ENCODE assay signal across 9 mouse cellular contexts in genomic region chr16:33670340-33670739, GRCm38 (mm10). TPM values are rescaled to one million over a fixed set of nuclear protein-coding genes. Genes with fewer than 3 reads are reported as not detected.
A peak's percentile ranks its signal among the peaks of the same experiment; 100 is the strongest.
DNase-seq lines count a peak whose midpoint lies in the region; ATAC-seq lines count a peak whose summit lies in the region.
"Had no signal": no experiment of that assay in that cellular context is flagged by ENCODE, and none has a peak within 500 bp of the region (broad histone marks: within the 10 kb centered on the region; RNA-seq: fewer than 3 reads in every experiment).

No protein-coding gene starts in this region.

- peak; percentile 54 for DNase-seq in adrenal gland, postnatal 14 days
- no peak for DNase-seq in adrenal gland, adult 2 months
- peak; percentile 84 for DNase-seq in left cerebral cortex, postnatal 4 days
- no peak for DNase-seq in left cerebral cortex, postnatal 10 days (ENCODE audit: extremely low spot score in 1 of 2, low spot score in 2 of 2)
- DNase-seq in embryo, embryonic 10.5 days (ENCODE audit: low spot score), result no peak
- DNase-seq: layer of hippocampus, adult 9-11 months had no signal

- H3K9ac ChIP-seq in hindbrain, embryonic 16.5 days (ENCODE audit: low read depth, low read length), result no peak overlapping the region
- no peak overlapping the region for H3K9ac ChIP-seq in neural tube, embryonic 15.5 days (replicated peaks)

- peaks cover 4% of the 10 kb centered on the region for H3K4me1 ChIP-seq in brown adipose tissue, adult 24 weeks (ENCODE audit: control insufficient read depth, insufficient read depth, insufficient read length, low read length)
- peaks cover 2% of the 10 kb centered on the region; the same call in 1 of the 2 replicates for H3K4me1 ChIP-seq in hindbrain, embryonic 16.5 days (ENCODE audit: control insufficient read depth, insufficient read depth, low read depth, low read length)
- H3K4me1 ChIP-seq in neural tube, embryonic 15.5 days, result 0 out of 2 replicates have a peak, but pooled peaks cover 6% of the 10 kb centered on the region

- no peaks in the 10 kb centered on the region for H3K36me3 ChIP-seq in hindbrain, embryonic 16.5 days (ENCODE audit: control insufficient read depth, insufficient read depth, low read length)
- no peaks in the 10 kb centered on the region for H3K36me3 ChIP-seq in neural tube, embryonic 15.5 days

- H3K9me3 ChIP-seq in hindbrain, embryonic 16.5 days (ENCODE audit: control insufficient read depth, low read length), result no peaks in the 10 kb centered on the region
- no peaks in the 10 kb centered on the region for H3K9me3 ChIP-seq in neural tube, embryonic 15.5 days (replicated peaks)

- WGBS in hindbrain, embryonic 16.5 days, result 66% methylated on average over 3 of the region's 3 CpGs
- WGBS in neural tube, embryonic 15.5 days, result 78% methylated on average over 3 of the region's 3 CpGs

- peak overlapping the region; percentile 46; the same call in 1 of the 2 replicates for H3K27ac ChIP-seq in brown adipose tissue, adult 24 weeks (replicated peaks; ENCODE audit: low read depth, low read length)
- peak overlapping the region; percentile 52 for H3K27ac ChIP-seq in hindbrain, embryonic 16.5 days (ENCODE audit: low read depth, low read length)
- no peak overlapping the region for H3K27ac ChIP-seq in neural tube, embryonic 15.5 days (replicated peaks)

- no peak overlapping the region for H3K4me3 ChIP-seq in brown adipose tissue, adult 24 weeks (ENCODE audit: insufficient read depth, low read depth, low read length)
- H3K4me3 ChIP-seq in hindbrain, embryonic 16.5 days (ENCODE audit: low read length), result no peak overlapping the region
- no peak overlapping the region for H3K4me3 ChIP-seq in neural tube, embryonic 15.5 days (replicated peaks)

- ATAC-seq in hindbrain, embryonic 16.5 days, result 0 out of 2 replicates have a peak, but pooled peaks have one; percentile 45
- ATAC-seq in neural tube, embryonic 15.5 days (ENCODE audit: low FRiP score), result no peak

- intact Hi-C loops in left cerebral cortex, postnatal 4 days (cut with DNase I), result no loop called here
- intact Hi-C loops in left cerebral cortex, postnatal 10 days (cut with DNase I), result no loop called here

- no peak overlapping the region for H3K4me2 ChIP-seq in hindbrain, embryonic 16.5 days (ENCODE audit: low read length)
- no peak overlapping the region for H3K4me2 ChIP-seq in neural tube, embryonic 15.5 days

- H3K27me3 ChIP-seq in hindbrain, embryonic 16.5 days (replicated peaks; ENCODE audit: control insufficient read depth, insufficient read depth, low read length), result no peaks in the 10 kb centered on the region
- no peaks in the 10 kb centered on the region for H3K27me3 ChIP-seq in neural tube, embryonic 15.5 days (replicated peaks)

RNA-seq across cellular contexts. Expression of gene Heg1, which starts 13.8 kb away (rescaled TPM):
- 87.2 and 88.6 TPM in 2 replicates for total RNA-seq in adrenal gland, postnatal 14 days (2021)
- total RNA-seq in adrenal gland, adult 2 months (2021), result 10 to 100 TPM; 51.5 to 80.5 TPM
- 25.3 and 32.6 TPM in 2 replicates for polyA plus RNA-seq in adrenal gland, adult 2 months (2012; rRNA removed)
- total RNA-seq in left cerebral cortex, postnatal 4 days (2021), result 10 to 100 TPM; 22.5 to 23.0 TPM
- total RNA-seq in left cerebral cortex, postnatal 10 days (2021), result 10 to 100 TPM; 27.5 to 28.1 TPM
- 23.0 and 34.7 TPM in 2 replicates for polyA plus RNA-seq in brown adipose tissue, adult 24 weeks (2012; ENCODE audit: insufficient read depth, insufficient read length, missing spikeins)
- 7.2 and 10.0 TPM in 2 replicates for polyA plus RNA-seq in hindbrain, embryonic 16.5 days (2015; fragmentation: Nextera tagmentation; extraction: Ambion mirVana)
- 7.8 and 10.9 TPM in 2 replicates for polyA plus RNA-seq in neural tube, embryonic 15.5 days (2015; fragmentation: Nextera tagmentation; extraction: Ambion mirVana)

Comparison
In these comparisons a context has a peak if more than half of its experiments do, and no peak if none do; other contexts are left out.
1. DNase-seq: peak in adrenal gland, postnatal 14 days (single experiment) and left cerebral cortex, postnatal 4 days (single experiment); none in adrenal gland, adult 2 months (single experiment), left cerebral cortex, postnatal 10 days (0 of 2) and embryo, embryonic 10.5 days (single experiment).